Mouse (Mus musculus) Patski (cell line): ENCODE measurements at regions not wholly inside any gene's neighbourhood (a gene's known extent, or its start where the extent isn't known, plus 50 kb on each side); places are given as distances from the start of the nearest gene placed in this dataset.
A peak's percentile ranks its signal among the peaks of the same experiment; 100 is the strongest.

Experiments used
- ATAC-seq: fragments of 100-300 bp; one replicate; pipeline ENCODE4 v1.8.0; 2021
- CTCF ChIA-PET: fragments of 350-600 bp; sonication (Branson Sonifier 250); formaldehyde crosslinking; loops from one replicate; lab custom pipeline; 2022; ENCODE audit warnings: inconsistent platforms; lab: Charles Lee
- POLR2A ChIA-PET: fragments of 350-600 bp; sonication (Branson Sonifier 250); formaldehyde crosslinking; loops from one replicate; lab custom pipeline; 2022; ENCODE audit warnings: antibody characterized with exemption, inconsistent platforms; lab: Charles Lee
- DNase-seq: peaks from one replicate; pipeline ENCODE4 v3.0.0-alpha.2; 2011; ENCODE audit warnings: low read depth, low spot score
- H3K27me3 ChIP-seq: fragments of 371-371 bp; one replicate; pipeline ENCODE4 v1.5.1; 2021
- CTCF ChIP-seq: fragments of 100-300 bp; IDR thresholded peaks from one replicate; pipeline ENCODE4 v1.5.1; 2021
- in situ Hi-C: fragments of 300-500 bp; cut with MboI; formaldehyde crosslinking; loops from 3 replicates; pipeline ENCODE4 v1.11.1; 2018; ENCODE audit warnings: low pct_unique_long_range_greater_than_20kb, mixed read lengths

DNA sequence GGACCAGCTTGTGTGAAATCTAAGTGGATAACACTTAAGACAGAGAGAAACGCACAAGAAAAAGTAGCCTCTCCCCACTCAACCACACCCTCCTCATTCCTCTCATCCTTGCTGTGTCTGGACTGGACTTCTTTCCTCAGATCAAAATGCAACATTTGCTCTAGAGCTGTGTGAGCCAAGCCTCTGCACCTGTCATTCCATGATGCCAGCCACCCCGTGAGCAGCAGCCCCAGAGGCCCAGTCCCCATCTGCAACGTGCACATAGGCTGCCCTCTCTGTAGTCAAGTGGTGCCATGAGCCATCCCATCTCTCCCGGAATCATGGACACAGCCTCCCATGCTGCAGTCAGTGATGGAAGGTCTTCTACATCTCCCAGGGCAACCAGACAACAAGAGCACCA, 55.1 kb upstream of the Gpc1 start:
- ATAC-seq: no peak
- no peaks in the 10 kb centered on the region for H3K27me3 ChIP-seq
- in situ Hi-C loops: no loop called here
- TF ChIP-seq CTCF: no peak
- no peak for DNase-seq
- POLR2A ChIA-PET: no interaction called here
- CTCF ChIA-PET: no interaction called here

GRCm38 (mm10) chr1:92775908-92776307, 55.5 kb upstream of the Gpc1 start:
- H3K27me3 ChIP-seq: no peaks in the 10 kb centered on the region
- DNase-seq (no peak), ATAC-seq (no peak)
- ChIA-PET POLR2A (no interaction called here), CTCF (interaction anchor here (2.1 kb wide), 1 partner anchor 9 kb away, joined by 8 read pairs; no protein-coding TSS in a partner anchor)
- TF ChIP-seq CTCF: no peak
- in situ Hi-C loops: no loop called here

DNA sequence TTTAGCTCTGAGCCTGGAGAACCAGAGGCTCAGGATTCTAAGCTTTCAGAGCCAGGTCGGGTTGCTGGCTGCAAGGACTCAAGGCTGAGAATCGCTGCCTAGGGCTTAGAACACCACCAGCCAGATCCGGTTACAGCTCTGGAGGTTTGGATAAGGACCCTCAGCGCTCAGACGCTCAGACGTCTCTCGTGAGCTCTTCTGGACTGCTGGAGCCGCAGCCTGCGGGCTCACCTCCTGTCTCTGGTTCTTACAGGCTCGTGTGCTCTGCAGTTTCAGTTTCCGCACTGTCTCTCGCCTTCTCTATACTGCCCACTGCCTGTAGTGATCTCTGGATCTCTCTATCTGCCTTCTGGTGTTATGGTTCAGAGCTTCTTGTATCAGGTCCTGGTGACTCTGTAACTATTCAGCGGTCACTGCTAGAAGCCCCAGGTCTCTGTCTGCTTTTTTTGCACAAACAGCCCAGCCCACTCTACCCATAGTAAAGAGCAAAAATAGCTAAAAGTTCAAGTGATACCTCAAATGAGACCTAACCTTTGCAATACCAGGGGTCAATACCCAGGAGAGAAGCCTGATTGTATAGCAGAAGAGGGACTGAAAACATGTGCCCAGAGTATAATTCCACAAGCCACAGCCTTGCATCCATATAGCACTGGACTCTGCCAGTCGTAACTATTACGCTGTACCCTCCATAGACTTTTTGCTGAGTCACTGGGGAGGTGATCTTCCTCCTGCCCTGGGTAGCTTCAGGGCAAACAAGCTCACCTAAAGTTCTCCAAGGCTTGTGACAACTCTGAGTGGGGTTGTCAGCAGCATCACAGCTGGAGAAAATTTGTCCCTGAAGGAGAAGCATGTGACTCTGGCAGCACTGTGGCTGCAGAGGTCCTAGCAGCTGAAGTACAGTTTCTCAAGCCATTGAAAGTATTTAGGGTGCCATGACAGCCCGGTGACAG, 56.4 kb upstream of the Gpc1 start:
- in situ Hi-C loops: no loop called here
- no peak for DNase-seq

DNA sequence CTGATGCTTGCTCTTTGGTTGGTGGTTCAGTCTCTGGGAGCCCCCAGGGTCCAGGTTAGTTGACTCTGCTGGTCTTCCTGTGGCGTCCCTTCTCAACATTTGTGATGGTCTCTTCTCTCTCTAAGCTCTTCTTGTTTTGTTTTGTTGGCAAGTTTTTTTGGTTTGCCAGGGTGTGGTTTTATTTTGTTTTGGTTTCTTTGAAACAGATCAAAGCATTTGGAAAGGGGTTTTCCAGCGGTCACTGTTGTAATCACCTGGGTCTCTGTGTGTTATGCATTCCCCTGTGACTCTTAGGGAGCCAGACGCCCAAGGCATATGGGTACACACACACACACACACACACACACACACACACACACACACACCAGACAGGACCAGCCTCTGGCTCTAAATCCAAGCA, 57.4 kb upstream of the Gpc1 start:
- TF ChIP-seq CTCF: no peak
- CTCF ChIA-PET: interaction anchor here (1.3 to 2.1 kb wide), 2 partner anchors 10 to 126 kb away, joined by 3 to 8 read pairs; partner anchors contain the start of gene Otos
- in situ Hi-C loops: no loop called here
- DNase-seq (no peak), ATAC-seq (no peak)
- POLR2A ChIA-PET: interaction anchor here (0.7 kb wide), 1 partner anchor 387 kb away, joined by 4 read pairs; no protein-coding TSS in a partner anchor
- no peaks in the 10 kb centered on the region for H3K27me3 ChIP-seq

More for the DNA sequence above, 56.4 kb upstream of the Gpc1 start:
- CTCF ChIA-PET: interaction anchor here (1.3 to 2.1 kb wide), 2 partner anchors 9 to 127 kb away, joined by 3 to 8 read pairs; partner anchors contain the start of gene Otos
- H3K27me3 ChIP-seq: no peaks in the 10 kb centered on the region
- POLR2A ChIA-PET: no interaction called here
- no peak for TF ChIP-seq CTCF
- no peak for ATAC-seq

DNA sequence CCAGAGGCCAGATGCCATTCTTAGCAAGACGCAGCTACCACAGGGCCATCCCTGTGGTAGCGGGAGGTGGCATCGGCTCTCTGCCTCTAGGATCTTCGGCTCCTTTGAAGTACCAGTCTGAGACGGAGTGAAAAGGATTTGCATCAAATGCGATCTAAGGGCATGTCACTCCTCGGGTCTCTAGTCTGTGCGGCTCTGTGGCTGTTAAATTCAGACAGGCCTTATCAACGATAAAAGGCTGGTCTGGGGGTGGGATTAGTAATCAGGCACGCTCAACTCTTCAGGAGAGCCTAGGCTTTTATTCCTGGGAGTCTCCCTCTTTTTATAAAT, 58.7 kb upstream of the Gpc1 start:
- in situ Hi-C loops: no loop called here
- no peaks in the 10 kb centered on the region for H3K27me3 ChIP-seq
- no peak for TF ChIP-seq CTCF
- ChIA-PET CTCF (interaction anchor here (0.7 to 1.2 kb wide), 2 partner anchors 17 to 19 kb away, joined by 3 read pairs; no protein-coding TSS in a partner anchor), POLR2A (interaction anchor here (1.6 kb wide), 1 partner anchor 12 kb away, joined by 3 read pairs; no protein-coding TSS in a partner anchor)
- ATAC-seq (no peak), DNase-seq (no peak)

DNA sequence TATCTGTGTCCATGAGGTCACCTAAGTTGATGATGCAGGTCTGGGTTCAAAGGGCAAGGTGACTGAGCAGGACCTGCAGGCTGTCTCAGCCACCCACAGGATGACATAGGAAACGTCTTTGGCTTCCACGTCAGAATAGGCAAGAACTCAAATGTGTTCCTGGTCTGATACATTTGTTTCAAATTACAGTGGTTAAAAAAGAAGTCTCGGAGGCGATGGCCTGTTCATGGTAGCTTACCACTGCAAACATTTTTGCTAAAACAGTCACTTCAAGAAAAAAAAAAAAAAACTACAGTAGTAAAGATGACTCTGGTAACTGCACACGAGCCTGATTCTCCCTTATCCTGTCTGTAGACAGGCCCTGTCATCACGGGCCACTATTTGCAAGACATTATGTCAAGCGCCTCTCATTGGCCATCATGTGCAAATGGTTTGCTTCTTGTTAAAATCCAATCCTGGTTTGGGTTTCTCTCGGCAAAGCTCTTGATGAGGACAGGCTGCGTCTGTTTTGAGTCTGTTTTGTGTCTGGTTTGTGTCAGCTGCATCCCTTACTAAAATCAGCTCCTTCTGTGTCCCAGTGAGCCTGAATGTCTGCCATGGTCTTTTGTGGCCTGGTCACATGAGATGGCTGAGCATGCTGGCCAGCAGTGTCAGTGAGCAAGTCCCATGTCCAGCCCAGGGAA, 59.2 kb upstream of the Gpc1 start:
- CTCF ChIA-PET: interaction anchor here (0.7 to 1.6 kb wide), 3 partner anchors 17 to 27 kb away, joined by 3 to 6 read pairs (median 3); no protein-coding TSS in a partner anchor
- DNase-seq (no peak), ATAC-seq (no peak)
- in situ Hi-C loops: no loop called here
- POLR2A ChIA-PET: interaction anchor here (1.6 kb wide), 1 partner anchor 12 kb away, joined by 3 read pairs; no protein-coding TSS in a partner anchor
- TF ChIP-seq CTCF: no peak
- no peaks in the 10 kb centered on the region for H3K27me3 ChIP-seq

GRCm38 (mm10) chr1:92769696-92770095, 61.7 kb upstream of the Gpc1 start:
- in situ Hi-C loops: no loop called here
- ChIA-PET CTCF (interaction anchor here (0.6 to 2.7 kb wide), 15 partner anchors 11 to 100 kb away, joined by 3 to 14 read pairs (median 4); no protein-coding TSS in a partner anchor), POLR2A (interaction anchor here (1.1 to 1.6 kb wide), 3 partner anchors 25 to 62 kb away, joined by 3 to 6 read pairs (median 4); no protein-coding TSS in a partner anchor)
- TF ChIP-seq CTCF: no peak
- ATAC-seq (peak; percentile 78), DNase-seq (peak; percentile 97)
- no peaks in the 10 kb centered on the region for H3K27me3 ChIP-seq

DNA sequence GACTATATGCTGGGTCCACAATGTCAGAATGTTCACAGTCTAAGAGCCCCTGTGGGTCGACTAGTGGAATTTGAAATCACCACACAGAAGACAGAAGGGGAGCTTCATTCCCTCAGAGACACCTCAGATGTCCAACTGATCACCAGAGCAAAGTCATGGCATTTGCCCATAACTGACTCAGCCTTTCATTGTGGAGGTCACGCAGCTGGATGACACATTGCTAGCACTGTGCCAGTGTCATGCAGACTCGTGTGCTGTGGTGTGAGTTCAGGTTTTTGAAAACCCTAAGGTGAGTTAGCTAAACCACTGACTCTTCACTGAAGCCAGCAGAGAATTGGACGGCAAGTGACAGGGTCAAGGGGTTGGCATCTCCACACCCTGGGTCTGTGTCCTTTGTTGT, 62.3 kb upstream of the Gpc1 start:
- in situ Hi-C loops: no loop called here
- TF ChIP-seq CTCF: no peak
- H3K27me3 ChIP-seq: no peaks in the 10 kb centered on the region
- CTCF ChIA-PET: interaction anchor here (0.6 to 2.7 kb wide), 12 partner anchors 14 to 99 kb away, joined by 3 to 14 read pairs (median 4); no protein-coding TSS in a partner anchor
- DNase-seq (no peak), ATAC-seq (peak; percentile 41)
- POLR2A ChIA-PET: interaction anchor here (1.1 to 1.6 kb wide), 3 partner anchors 24 to 63 kb away, joined by 3 to 6 read pairs (median 4); no protein-coding TSS in a partner anchor

DNA sequence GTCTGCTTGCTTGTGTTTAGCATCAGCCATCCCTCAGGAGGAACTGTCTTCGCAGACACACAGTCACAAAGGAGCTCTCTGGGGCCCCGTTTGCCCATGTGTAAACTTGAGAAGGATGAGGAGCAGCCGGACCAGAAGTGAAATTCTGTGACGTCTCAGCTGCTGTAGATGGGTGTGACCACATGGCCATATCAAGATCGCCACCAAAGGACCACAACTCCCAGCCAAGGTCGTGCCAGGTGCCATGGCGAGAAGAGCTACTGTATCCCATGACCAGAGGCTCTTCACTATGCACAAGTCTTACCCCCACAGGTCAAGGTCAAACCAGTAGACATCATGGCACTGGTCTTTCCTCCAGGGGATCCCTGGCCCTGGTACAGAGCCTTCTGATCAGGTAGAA, 64.9 kb upstream of the Gpc1 start:
- in situ Hi-C loops: no loop called here
- TF ChIP-seq CTCF: no peak
- DNase-seq (no peak), ATAC-seq (no peak)
- ChIA-PET POLR2A (no interaction called here), CTCF (interaction anchor here (0.9 to 2.3 kb wide), 2 partner anchors 17 to 69 kb away, joined by 3 to 5 read pairs; no protein-coding TSS in a partner anchor)
- H3K27me3 ChIP-seq: no peaks in the 10 kb centered on the region
